Mouse (Mus musculus) hindbrain, postnatal 0 days (tissue): ENCODE results near the gene Gm4303. TPM values are rescaled to one million over a fixed set of nuclear protein-coding genes. Genes with fewer than 3 reads are reported as not detected.

Experiments used
- polyA plus RNA-seq: library from polyadenylated mRNA; unstranded; fragments of >200 nt; fragmentation: Nextera tagmentation; extraction: Ambion mirVana; gene quantifications from 2 replicates; pipeline ENCODE4 v1.2.1, GENCODE M21; 2015
- total RNA-seq: library from RNA; depleted of rRNA; stranded (reverse); fragments of >200 nt; gene quantifications from 2 replicates; pipeline ENCODE4 v1.2.3, GENCODE M21; 2014; rRNA removed

Gm4303 gene
- total and polyA plus RNA-seq, 2 experiments from 2014 or later: not detected

Other genes with a start within 250 kb of the Gm4303 start
- not detected in 2 replicates for gene Gm4301, start 10.3 kb upstream of the Gm4303 start, total RNA-seq
- gene Gm4301, start 10.3 kb upstream of the Gm4303 start, polyA plus RNA-seq: not detected in 2 replicates
- not detected in 2 replicates for gene Gm4302, start 5.1 kb upstream of the Gm4303 start, total RNA-seq
- gene Gm4302, start 5.1 kb upstream of the Gm4303 start, polyA plus RNA-seq: not detected in 2 replicates
- not detected in 2 replicates for gene Gm4305, start 5.1 kb downstream of the Gm4303 start, total RNA-seq
- not detected in 2 replicates for gene Gm4305, start 5.1 kb downstream of the Gm4303 start, polyA plus RNA-seq
- gene Gm4307, start 15.4 kb downstream of the Gm4303 start, total RNA-seq: not detected in 2 replicates
- gene Gm4307, start 15.4 kb downstream of the Gm4303 start, polyA plus RNA-seq: not detected in 2 replicates
- not detected in 2 replicates for gene Gm4312, start 36.6 kb downstream of the Gm4303 start, total RNA-seq
- gene Gm4312, start 36.6 kb downstream of the Gm4303 start, polyA plus RNA-seq: not detected in 2 replicates
- 13.3 and 14.8 TPM in 2 replicates for gene Tmtc3, start 141.4 kb downstream of the Gm4303 start, total RNA-seq
- gene Tmtc3, start 141.4 kb downstream of the Gm4303 start, polyA plus RNA-seq: 6.3 and 6.8 TPM in 2 replicates
- 3.1 and 4.6 TPM in 2 replicates for gene Cep290, start 141.6 kb downstream of the Gm4303 start, total RNA-seq
- 4.1 and 5.1 TPM in 2 replicates for gene Cep290, start 141.6 kb downstream of the Gm4303 start, polyA plus RNA-seq
- gene 4930430F08Rik, start 244.5 kb downstream of the Gm4303 start, total RNA-seq: 19.6 and 24.5 TPM in 2 replicates
- gene 4930430F08Rik, start 244.5 kb downstream of the Gm4303 start, polyA plus RNA-seq: 16.5 and 20.2 TPM in 2 replicates
- gene 1700017N19Rik, start 244.5 kb downstream of the Gm4303 start, total RNA-seq: not detected in 2 replicates
- gene 1700017N19Rik, start 244.5 kb downstream of the Gm4303 start, polyA plus RNA-seq: 0.23 and 0.43 TPM in 2 replicates